Comparison of ENCODE assay signal across 8 mouse cellular contexts in the genomic region with DNA sequence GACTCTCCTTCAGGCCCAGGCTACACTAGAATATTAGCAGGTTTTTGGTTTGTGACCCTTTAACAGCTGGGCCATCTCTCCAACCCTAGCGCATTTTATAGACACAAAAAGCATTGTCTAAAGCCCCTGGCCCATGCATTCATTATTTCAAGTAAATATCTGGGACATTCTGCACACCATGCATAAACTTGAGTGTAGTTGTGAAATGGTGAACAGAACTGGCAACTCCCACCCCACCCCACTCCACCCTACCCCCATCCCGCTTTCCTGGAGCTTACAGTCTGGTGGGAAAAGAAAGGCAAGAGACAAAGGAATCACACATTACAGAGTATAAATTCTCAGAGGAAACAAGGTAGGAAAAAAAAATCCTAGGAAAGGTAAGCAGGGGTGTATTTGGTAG. TPM values are rescaled to one million over a fixed set of nuclear protein-coding genes. Genes with fewer than 3 reads are reported as not detected.
DNase-seq lines count a peak whose midpoint lies in the region; ATAC-seq lines count a peak whose summit lies in the region.

TSS of gene H2afy (minus strand) at position 162 of the 400 bp plus-strand sequence.

- peak within 1 kb of the TSS; percentile 99 for H3K4me3 ChIP-seq in hindbrain, embryonic 14.5 days (replicated peaks; ENCODE audit: low read length)
- H3K4me3 ChIP-seq in liver, embryonic 16.5 days (ENCODE audit: low read depth, low read length): peak within 1 kb of the TSS; percentile 87

- ATAC-seq in frontal cortex, adult (ENCODE audit: low TSS enrichment): no peak
- ATAC-seq in hindbrain, embryonic 14.5 days (ENCODE audit: low FRiP score): no peak
- ATAC-seq in liver, embryonic 16.5 days (ENCODE audit: low read depth): no peak

- H3K27ac ChIP-seq in hindbrain, embryonic 14.5 days: peak within 1 kb of the TSS; percentile 88
- peak within 1 kb of the TSS; percentile 79 for H3K27ac ChIP-seq in liver, embryonic 16.5 days (ENCODE audit: low read length)

- H3K9ac ChIP-seq in hindbrain, embryonic 14.5 days: peak within 1 kb of the TSS; percentile 97
- peak within 1 kb of the TSS; percentile 87 for H3K9ac ChIP-seq in liver, embryonic 16.5 days (ENCODE audit: low read depth, low read length)

- no peak for DNase-seq in frontal cortex, adult 2 months (ENCODE audit: extremely low spot score in 1 of 2, low spot score in 1 of 2)
- no peak for DNase-seq in adrenal gland, adult 2 months
- no peak for DNase-seq in gastrocnemius, adult 18-20 months (ENCODE audit: low spot score)
- no peak for DNase-seq in hindbrain, embryonic 14.5 days (ENCODE audit: low spot score)
- DNase-seq in cerebellum, adult 9-10 months: no peak
- DNase-seq in thymus, postnatal 10 days (ENCODE audit: low spot score in 2 of 2): no peak

- no peaks in the 10 kb centered on the region for H3K9me3 ChIP-seq in hindbrain, embryonic 14.5 days (ENCODE audit: control insufficient read depth, low read length)
- no peaks in the 10 kb centered on the region for H3K9me3 ChIP-seq in liver, embryonic 16.5 days (replicated peaks; ENCODE audit: control insufficient read depth, low read length)

- H3K4me1 ChIP-seq in hindbrain, embryonic 14.5 days (replicated peaks; ENCODE audit: control insufficient read depth, insufficient read depth, low read length): peaks cover 21% of the 10 kb centered on the region
- peaks cover 25% of the 10 kb centered on the region for H3K4me1 ChIP-seq in liver, embryonic 16.5 days (ENCODE audit: control insufficient read depth, low read depth, low read length)

- H3K4me2 ChIP-seq in hindbrain, embryonic 14.5 days (replicated peaks): peak within 1 kb of the TSS; percentile 95
- peak within 1 kb of the TSS; percentile 88 for H3K4me2 ChIP-seq in liver, embryonic 16.5 days (ENCODE audit: low read depth, low read length)

- H3K27me3 ChIP-seq in hindbrain, embryonic 14.5 days (ENCODE audit: control insufficient read depth, insufficient read depth, low read length): no peaks in the 10 kb centered on the region
- H3K27me3 ChIP-seq in liver, embryonic 16.5 days (ENCODE audit: control insufficient read depth, insufficient read depth, low read depth, low read length): no peaks in the 10 kb centered on the region

- no peaks in the 10 kb centered on the region for H3K36me3 ChIP-seq in hindbrain, embryonic 14.5 days (replicated peaks; ENCODE audit: control insufficient read depth, insufficient read depth)
- no peaks in the 10 kb centered on the region; the same call in 1 of the 2 replicates for H3K36me3 ChIP-seq in liver, embryonic 16.5 days (ENCODE audit: control insufficient read depth, insufficient read depth)

- WGBS in hindbrain, embryonic 14.5 days: 78% methylated on average over 2 of the region's 2 CpGs
- WGBS in liver, embryonic 16.5 days (ENCODE audit: insufficient replicate concordance): 91% methylated on average over 2 of the region's 2 CpGs

RNA-seq across cellular contexts. Expression of gene H2afy, which starts in this region (rescaled TPM):
- polyA plus RNA-seq in frontal cortex, adult 2 months (2012; rRNA removed): 126 and 145 TPM in 2 replicates
- 100 to 1,000 TPM; 123 to 138 TPM for total RNA-seq in adrenal gland, adult 2 months (2021)
- 127 and 140 TPM in 2 replicates for polyA plus RNA-seq in adrenal gland, adult 2 months (2012; rRNA removed)
- total RNA-seq in gastrocnemius, adult 18-20 months (2021): 10 to 100 TPM; 59.7 to 70.6 TPM
- polyA plus RNA-seq in hindbrain, embryonic 14.5 days (2014; fragmentation: Nextera tagmentation; extraction: Ambion mirVana): 287 and 316 TPM in 2 replicates
- 76.3 and 80.7 TPM in 2 replicates for polyA plus RNA-seq in liver, embryonic 16.5 days (2015; fragmentation: Nextera tagmentation; extraction: Ambion mirVana)
